Mouse (Mus musculus): Measurements from ENCODE around the gene Topbp1. TPM values are rescaled to one million over a fixed set of nuclear protein-coding genes. Genes with fewer than 3 reads are reported as not detected.

The Topbp1 gene
- polyA plus RNA-seq, 1 experiment from 2014 or later, result 53.8 TPM

Other genes with a start within 250 kb of the Topbp1 start
- 1.4 and 1.7 TPM in 2 replicates for gene Rab6b, start 193.4 kb upstream of the Topbp1 start, polyA plus RNA-seq (2014; fragmentation: Nextera tagmentation; extraction: Ambion mirVana)
- 47.3 and 50.6 TPM in 2 replicates for gene Srprb, start 103.1 kb upstream of the Topbp1 start, polyA plus RNA-seq (2014; fragmentation: Nextera tagmentation; extraction: Ambion mirVana)
- gene Gm20425, start 74.9 kb upstream of the Topbp1 start, polyA plus RNA-seq (2014; fragmentation: Nextera tagmentation; extraction: Ambion mirVana), result 0.44 and 2.0 TPM in 2 replicates
- 45.7 and 88.4 TPM in 2 replicates for gene Trf, start 74.8 kb upstream of the Topbp1 start, polyA plus RNA-seq (2014; fragmentation: Nextera tagmentation; extraction: Ambion mirVana)
- gene 1300017J02Rik, start 133 bp upstream of the Topbp1 start, polyA plus RNA-seq (2014; fragmentation: Nextera tagmentation; extraction: Ambion mirVana), result 7.3 and 7.9 TPM in 2 replicates
- 76.8 and 109 TPM in 2 replicates for gene Cdv3, start 60.6 kb downstream of the Topbp1 start, polyA plus RNA-seq (2014; fragmentation: Nextera tagmentation; extraction: Ambion mirVana)
- gene Bfsp2, start 175.2 kb downstream of the Topbp1 start, polyA plus RNA-seq (2014; fragmentation: Nextera tagmentation; extraction: Ambion mirVana), result 0.25 and 0.60 TPM in 2 replicates

Measured in heart, embryonic 11.5 days (tissue).